Mouse (Mus musculus) MEL (cell line): ENCODE data around the gene Sipa1l1.

Experiments
- CTCF ChIP-seq, 3 experiments: IDR thresholded peaks in 2 of 3; conservative IDR thresholded peaks in 1 of 3; 2 replicates each; pipeline ENCODE4 v1.5.1; 2011 to 2012; ENCODE audit warnings: low read length in 3 of 3, low read depth in 2 of 3, mild to moderate bottlenecking in 2 of 3, improper control_type of control experiment in 1 of 3, inconsistent platforms in 1 of 3, mixed read lengths in 1 of 3, moderate library complexity in 1 of 3; ENCODE audit not compliant: control insufficient read depth in 1 of 3, insufficient read depth in 1 of 3, poor library complexity in 1 of 3, severe bottlenecking in 1 of 3
- EP300 ChIP-seq, 2 experiments: IDR thresholded peaks; 2 replicates each; pipeline ENCODE4 v1.6.1; 2011; ENCODE audit warnings: improper control_type of control experiment in 2 of 2, low read length in 2 of 2, low read depth in 1 of 2, mild to moderate bottlenecking in 1 of 2

GRCm38 (mm10) chr12:82334550-82334949, 165.4 kb downstream of the Sipa1l1 start:
- TF ChIP-seq CTCF (IDR thresholded peaks at IDR 0.05 in 2 of 3, conservative IDR thresholded peaks at IDR 0.05 in 1 of 3; ENCODE audit: control insufficient read depth in 1 of 3, insufficient read depth in 1 of 3, low read depth in 2 of 3, low read length in 3 of 3, poor library complexity in 1 of 3, severe bottlenecking in 1 of 3): no peak
- TF ChIP-seq EP300 (IDR thresholded peaks at IDR 0.05; ENCODE audit: low read depth in 1 of 2, low read length in 2 of 2): no peak
